Mouse (Mus musculus) gastrocnemius, postnatal 25 days (tissue): ENCODE results near the gene Rps27rt. TPM values are rescaled to one million over a fixed set of nuclear protein-coding genes. Genes with fewer than 3 reads are reported as not detected.
"Not testable (repeated sequence)": the region's sequence is repeated elsewhere in the genome, so short reads cannot be mapped to it uniquely, and the experiment has no call there.

Experiments used
- DNase-seq: peaks from one replicate; pipeline ENCODE4 v3.0.0; 2022
- total RNA-seq, 2 experiments: library from RNA; stranded (reverse); gene quantifications; 1 replicate in 1 of 2; 2 replicates in 1 of 2; pipeline ENCODE4 v1.2.3; 2021

The Rps27rt gene
- total RNA-seq, 2 experiments from 2014 or later: 11.9 to 22.3 TPM

DNA sequence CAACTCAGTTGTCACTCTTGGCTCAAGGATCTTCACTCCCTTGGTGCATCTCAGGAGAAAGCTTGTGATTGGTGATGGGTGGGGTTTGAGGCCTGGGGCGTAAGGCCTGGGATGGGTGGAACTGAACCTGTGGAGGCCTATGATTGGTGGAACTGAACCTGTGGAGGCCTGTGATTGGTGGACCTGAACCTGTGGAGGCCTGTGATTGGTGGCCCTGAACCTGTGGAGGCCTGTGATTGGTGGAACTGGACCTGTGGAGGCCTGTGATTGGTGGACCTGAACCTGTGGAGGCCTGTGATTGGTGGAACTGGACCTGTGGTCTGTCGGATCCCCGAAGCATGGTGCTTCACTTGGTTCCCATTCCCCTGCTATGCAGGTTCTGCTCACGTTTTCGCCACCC is 3.2 kb upstream of the Rps27rt start:
- no peak for DNase-seq

GRCm38 (mm10) chr9:114979969-114980368 is 2.6 kb downstream of the Rps27rt start:
- DNase-seq: no peak

DNA sequence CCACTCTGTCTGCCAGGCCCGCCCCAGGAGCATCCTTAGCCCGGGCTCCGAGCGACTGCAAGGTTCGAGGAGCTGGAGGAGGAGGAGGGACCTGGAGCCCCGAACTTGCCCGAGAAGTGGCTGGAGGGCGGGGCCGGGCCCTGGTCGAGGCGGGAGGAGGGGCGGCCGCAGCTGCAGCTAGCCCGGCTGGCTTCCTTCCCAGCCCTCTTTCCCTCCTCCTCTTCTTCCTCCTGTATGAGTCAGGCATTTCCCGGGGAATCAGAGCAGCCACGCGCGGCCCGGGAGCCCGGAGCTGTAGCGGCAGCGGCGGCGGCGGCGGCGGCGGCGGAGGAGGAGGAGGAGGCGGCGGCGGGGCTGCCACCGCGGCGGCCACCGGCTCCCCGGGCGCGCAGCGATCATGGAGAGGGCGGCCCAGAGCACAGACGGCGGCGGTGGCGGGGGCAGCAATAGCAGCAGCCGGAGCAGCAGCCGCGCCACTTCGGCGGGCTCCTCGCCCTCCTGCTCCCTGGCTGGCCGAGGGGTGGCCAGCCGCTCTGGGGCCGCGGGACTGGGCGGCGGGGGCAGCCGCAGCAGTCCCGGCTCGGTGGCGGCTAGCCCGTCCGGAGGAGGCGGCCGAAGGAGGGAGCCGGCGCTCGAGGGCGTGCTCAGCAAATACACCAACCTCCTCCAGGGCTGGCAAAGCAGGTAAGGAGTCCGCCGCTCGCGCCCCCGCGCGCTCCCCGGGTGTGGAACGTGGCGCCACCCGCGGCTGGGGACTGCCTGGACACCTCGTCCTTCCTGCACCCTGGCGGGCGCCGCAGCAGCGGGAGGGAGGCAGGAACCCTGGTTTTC is 4.0 kb downstream of the Rps27rt start, which contains the start of gene Osbpl10:
Gene Osbpl10 (plus strand): TSS at position 289 of the 831 bp plus-strand sequence.
- DNase-seq: peak; percentile 85

- DNase-seq: no peak
Measured at GRCm38 (mm10) chr9:114977461-114978280, 4.9 kb downstream of the Rps27rt start.

GRCm38 (mm10) chr9:114966286-114966685 is 16.3 kb downstream of the Rps27rt start:
- not testable (repeated sequence) for DNase-seq

GRCm38 (mm10) chr9:114964093-114964492 is 18.4 kb downstream of the Rps27rt start:
- no peak for DNase-seq

- no peak for DNase-seq
Measured at GRCm38 (mm10) chr9:114960844-114961243, 21.7 kb downstream of the Rps27rt start.

GRCm38 (mm10) chr9:114960043-114960789 is 22.3 kb downstream of the Rps27rt start:
- peak; percentile 66 for DNase-seq

DNA sequence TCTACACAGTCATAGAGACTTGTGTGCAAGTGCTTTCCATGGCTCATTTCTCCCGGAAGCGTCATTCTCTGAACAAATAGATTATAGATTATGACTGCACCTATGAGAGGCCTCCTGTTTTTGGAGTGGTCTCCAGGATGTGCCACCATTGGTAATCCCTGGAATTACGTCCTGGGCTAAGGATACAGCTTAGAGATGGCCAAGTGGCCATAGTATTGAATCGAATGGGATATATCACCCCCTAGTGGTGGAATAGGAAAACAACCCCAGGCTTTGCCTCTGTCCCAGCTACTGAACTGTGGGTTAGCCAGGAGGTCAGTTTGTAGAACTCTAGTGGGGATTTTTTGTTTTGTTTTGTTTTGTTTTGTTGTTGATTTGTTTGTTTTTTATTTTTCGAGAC is 25.6 kb downstream of the Rps27rt start:
- no peak for DNase-seq

- DNase-seq: no peak
Measured at GRCm38 (mm10) chr9:114955340-114955739, 27.2 kb downstream of the Rps27rt start.

DNA sequence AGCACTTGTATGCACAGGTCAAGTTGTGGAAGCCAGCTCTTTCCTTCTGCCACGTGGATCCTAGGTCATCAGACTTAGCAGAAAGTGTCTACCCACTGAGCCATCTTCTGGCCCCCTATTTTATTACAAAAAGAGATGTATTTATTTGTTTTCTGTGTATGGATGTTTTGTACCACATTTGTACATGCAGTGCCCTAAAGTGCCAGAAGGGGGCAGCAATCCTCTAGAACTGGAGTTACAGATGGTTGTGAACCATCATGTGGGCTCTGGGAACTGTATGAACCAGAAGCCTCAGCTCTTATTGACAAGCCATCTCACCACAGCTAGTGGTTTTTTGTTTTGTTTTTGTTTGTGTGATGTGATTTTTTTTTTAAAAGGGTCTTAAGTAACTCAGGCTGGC is 29.7 kb downstream of the Rps27rt start:
- DNase-seq: no peak

- no peak for DNase-seq
Measured at GRCm38 (mm10) chr9:114948395-114948794, 34.1 kb downstream of the Rps27rt start.

GRCm38 (mm10) chr9:114945576-114945975 is 37.0 kb downstream of the Rps27rt start:
- DNase-seq: no peak

DNA sequence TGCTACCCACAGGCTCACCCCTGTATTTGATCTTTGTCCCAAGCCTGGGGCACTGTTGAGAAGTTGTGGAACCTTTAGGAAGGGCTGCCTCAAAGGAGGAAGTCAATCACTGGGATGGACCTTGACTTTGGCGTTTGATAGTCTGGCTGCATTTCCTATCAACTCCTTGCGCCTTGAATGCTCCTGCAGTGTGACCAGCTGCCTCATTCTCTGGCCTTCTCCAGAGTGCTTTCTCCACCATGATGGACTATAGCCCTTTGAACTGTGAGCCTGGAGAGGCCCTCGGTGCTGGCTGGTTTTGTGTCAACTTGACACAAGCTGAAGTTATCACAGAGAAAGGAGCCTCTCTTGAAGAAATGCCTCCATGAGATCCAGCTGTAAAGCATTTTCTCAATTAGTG is 37.9 kb downstream of the Rps27rt start:
- no peak for DNase-seq

DNA sequence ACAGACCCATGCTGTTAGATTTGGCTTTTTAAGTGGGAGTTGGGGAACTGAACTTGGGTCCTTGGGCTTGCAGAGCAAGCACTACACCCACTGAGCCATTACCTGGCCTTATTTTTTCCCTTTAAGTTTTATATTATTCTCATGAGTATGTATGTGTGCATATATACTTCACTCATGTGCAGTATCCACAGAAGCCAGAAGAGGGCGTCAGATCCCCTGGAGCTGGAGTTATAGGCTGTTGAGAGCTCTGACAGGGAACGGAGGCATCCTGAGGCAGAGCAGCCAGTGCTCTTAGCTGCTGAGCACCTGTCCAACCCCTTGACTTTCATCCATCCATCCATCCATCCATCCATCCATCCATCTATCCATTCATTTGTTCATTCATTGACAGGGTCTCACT is 45.9 kb downstream of the Rps27rt start:
- DNase-seq: no peak

GRCm38 (mm10) chr9:114935321-114935720 is 47.2 kb downstream of the Rps27rt start:
- DNase-seq: no peak

GRCm38 (mm10) chr9:114934231-114934630 is 48.3 kb downstream of the Rps27rt start:
- DNase-seq: no peak

GRCm38 (mm10) chr9:114933723-114934171 is 48.8 kb downstream of the Rps27rt start, which contains the start of gene Gpd1l:
TSS of gene Gpd1l (minus strand) at chr9:114933987.
- DNase-seq: peak; percentile 99

DNA sequence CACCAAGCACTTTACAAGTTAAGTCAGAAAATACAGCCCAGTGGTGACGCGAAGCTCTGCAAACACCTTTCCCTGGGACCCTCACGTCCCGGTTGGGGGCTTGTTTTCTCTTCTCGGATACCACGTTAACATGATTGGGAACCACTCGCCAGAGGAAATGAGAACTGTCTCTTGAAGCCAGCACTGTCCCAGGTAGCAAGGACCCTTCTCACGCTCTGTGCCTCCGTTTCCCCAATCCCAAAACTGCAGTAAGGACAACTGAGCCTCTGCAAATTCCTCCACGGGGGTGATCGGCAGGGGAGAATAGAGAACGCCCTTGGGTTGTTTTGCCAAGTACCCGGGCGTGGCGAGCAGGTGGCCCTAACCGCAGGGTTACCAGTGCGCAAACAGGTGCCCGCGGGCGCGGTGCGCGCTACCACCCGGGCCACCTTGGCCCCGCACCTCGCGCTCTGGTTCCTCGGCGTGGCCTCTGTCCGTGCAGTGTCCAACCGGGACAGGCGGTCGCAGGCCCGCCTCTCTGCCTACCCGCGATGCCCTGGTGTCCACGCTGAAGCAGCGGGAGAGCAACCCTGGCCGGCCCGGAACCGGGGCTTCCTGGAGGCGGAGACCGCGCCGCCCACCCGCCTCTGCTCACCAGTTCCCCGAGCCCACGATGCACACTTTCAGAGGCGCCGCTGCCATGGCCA is 49.4 kb downstream of the Rps27rt start:
- DNase-seq: no peak

DNA sequence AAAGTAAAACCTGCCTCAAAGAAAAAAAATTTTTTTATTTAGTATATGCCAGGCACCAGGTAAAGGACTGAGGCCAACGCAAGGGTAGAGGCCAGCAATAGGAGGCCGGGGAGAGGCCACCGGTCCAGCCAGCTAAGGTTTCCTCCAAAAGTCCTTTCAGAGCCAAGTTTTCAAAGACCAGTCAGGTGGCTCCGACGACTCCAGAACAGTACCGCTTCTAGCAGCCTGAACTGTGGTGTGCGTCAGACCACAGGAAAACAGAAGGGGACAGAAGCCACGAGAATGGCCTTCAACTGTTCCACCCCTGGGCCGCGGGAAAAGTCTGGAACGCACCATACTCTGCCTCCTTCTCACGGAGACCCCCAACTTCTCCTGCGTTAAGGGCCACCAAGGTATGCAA is 49.9 kb downstream of the Rps27rt start:
- no peak for DNase-seq
